Mouse (Mus musculus) MEL (cell line): ENCODE measurements around the gene Tomm40. TPM values are rescaled to one million over a fixed set of nuclear protein-coding genes. Genes with fewer than 3 reads are reported as not detected.

ENCODE experiments used
- DNase-seq: peaks from one replicate; pipeline ENCODE4 v3.0.0; 2011; ENCODE audit warnings: low read depth, low spot score
- H3K27ac ChIP-seq: 2 replicates; pipeline ENCODE4 v1.5.1; 2012; ENCODE audit warnings: low read depth, mild to moderate bottlenecking, control low read depth, low read length, moderate library complexity; ENCODE audit not compliant: control insufficient read depth
- H3K27me3 ChIP-seq, 2 experiments: fragments of 150-350 bp in 1 of 2; sonication (generic) in 1 of 2; 2 replicates each; pipeline ENCODE4 v1.6.1; 2012; ENCODE audit warnings: low read length in 2 of 2, mild to moderate bottlenecking in 2 of 2, improper control_type of control experiment in 1 of 2, moderate library complexity in 1 of 2; ENCODE audit not compliant: insufficient read depth in 2 of 2, control insufficient read depth in 1 of 2
- H3K36me3 ChIP-seq, 2 experiments: 2 replicates each; pipeline ENCODE4 v1.6.1; 2012 to 2014; ENCODE audit warnings: low read length in 2 of 2, improper control_type of control experiment in 1 of 2, inconsistent platforms in 1 of 2, mild to moderate bottlenecking in 1 of 2; ENCODE audit not compliant: insufficient read depth in 2 of 2, control insufficient read depth in 1 of 2
- H3K4me1 ChIP-seq, 2 experiments: fragments of 150-350 bp in 1 of 2; sonication (generic) in 1 of 2; 2 replicates each; pipeline ENCODE4 v1.6.1; 2012; ENCODE audit warnings: low read length in 2 of 2, improper control_type of control experiment in 1 of 2, mild to moderate bottlenecking in 1 of 2; ENCODE audit not compliant: insufficient read depth in 2 of 2, control insufficient read depth in 1 of 2
- H3K4me3 ChIP-seq, 2 experiments: fragments of 150-350 bp in 1 of 2; sonication (generic) in 1 of 2; 2 replicates each; pipeline ENCODE4 v1.5.1; 2012; ENCODE audit warnings: low read depth in 2 of 2, low read length in 2 of 2, mild to moderate bottlenecking in 2 of 2, moderate library complexity in 2 of 2, control low read depth in 1 of 2, improper control_type of control experiment in 1 of 2; ENCODE audit not compliant: control insufficient read depth in 1 of 2, insufficient read depth in 1 of 2
- H3K79me2 ChIP-seq: 2 replicates; pipeline ENCODE4 v1.6.1; 2012; ENCODE audit warnings: mild to moderate bottlenecking, low read length, moderate library complexity; ENCODE audit not compliant: control insufficient read depth, poor library complexity, insufficient read depth
- H3K9ac ChIP-seq: 2 replicates; pipeline ENCODE4 v1.6.1; 2012; ENCODE audit warnings: low read depth, mild to moderate bottlenecking, control low read depth, low read length, moderate library complexity; ENCODE audit not compliant: control insufficient read depth, poor library complexity, severe bottlenecking
- H3K9me3 ChIP-seq: fragments of 150-350 bp; sonication (generic); replicated peaks from 2 replicates; pipeline ENCODE4 v1.6.1; 2012; ENCODE audit warnings: mild to moderate bottlenecking, low read length, improper control_type of control experiment, moderate library complexity; ENCODE audit not compliant: insufficient read depth
- BHLHE40 ChIP-seq: IDR thresholded peaks from 2 replicates; pipeline ENCODE4 v1.6.1; 2012; ENCODE audit warnings: low read depth, mild to moderate bottlenecking, inconsistent platforms, low read length, improper control_type of control experiment, borderline replicate concordance
- CHD1 ChIP-seq: IDR thresholded peaks from 2 replicates; pipeline ENCODE4 v1.6.1; 2012; ENCODE audit warnings: low read depth, mild to moderate bottlenecking, inconsistent platforms, low read length, improper control_type of control experiment
- CHD2 ChIP-seq: IDR thresholded peaks from 2 replicates; pipeline ENCODE4 v1.6.1; 2011; ENCODE audit warnings: low read length, improper control_type of control experiment
- E2F4 ChIP-seq: IDR thresholded peaks from 2 replicates; pipeline ENCODE4 v1.6.1; 2011; ENCODE audit warnings: low read depth, low read length, improper control_type of control experiment, borderline replicate concordance
- GABPA ChIP-seq: IDR thresholded peaks from 2 replicates; pipeline ENCODE4 v1.6.1; 2012; ENCODE audit warnings: low read depth, mild to moderate bottlenecking, inconsistent platforms, low read length, improper control_type of control experiment, moderate library complexity
- HCFC1 ChIP-seq: IDR thresholded peaks from 2 replicates; pipeline ENCODE4 v1.6.1; 2012; ENCODE audit warnings: low read depth, mild to moderate bottlenecking, inconsistent platforms, low read length, improper control_type of control experiment, moderate library complexity
- JUND ChIP-seq: IDR thresholded peaks from 2 replicates; pipeline ENCODE4 v1.6.1; 2011; ENCODE audit warnings: low read depth, mild to moderate bottlenecking, improper control_type of control experiment, low read length
- MAZ ChIP-seq: IDR thresholded peaks from 2 replicates; pipeline ENCODE4 v1.6.1; 2012; ENCODE audit warnings: low read depth, mild to moderate bottlenecking, inconsistent platforms, low read length, improper control_type of control experiment
- MYB ChIP-seq: IDR thresholded peaks from 2 replicates; pipeline ENCODE4 v1.6.1; 2011; ENCODE audit warnings: mild to moderate bottlenecking, low read depth, low read length, improper control_type of control experiment
- MYC ChIP-seq: IDR thresholded peaks from 2 replicates; pipeline ENCODE4 v1.6.1; 2011; ENCODE audit warnings: low read depth, mild to moderate bottlenecking, low read length, improper control_type of control experiment, moderate library complexity
- NRF1 ChIP-seq: IDR thresholded peaks from 2 replicates; pipeline ENCODE4 v1.6.1; 2014; ENCODE audit warnings: low read depth, mild to moderate bottlenecking, inconsistent platforms, low read length, improper control_type of control experiment, moderate library complexity; ENCODE audit not compliant: poor library complexity, insufficient read depth, severe bottlenecking
- POLR2A ChIP-seq, 2 experiments: IDR thresholded peaks; 2 replicates each; pipeline ENCODE4 v1.6.1; 2011 to 2012; ENCODE audit warnings: low read length in 2 of 2, mild to moderate bottlenecking in 2 of 2, control low read depth in 1 of 2, improper control_type of control experiment in 1 of 2, low read depth in 1 of 2, moderate library complexity in 1 of 2; ENCODE audit not compliant: control insufficient read depth in 1 of 2, insufficient read depth in 1 of 2, poor library complexity in 1 of 2
- POLR2AphosphoS5 ChIP-seq: IDR thresholded peaks from 2 replicates; pipeline ENCODE4 v1.6.1; 2012; ENCODE audit warnings: low read depth, borderline replicate concordance, mild to moderate bottlenecking, inconsistent platforms, low read length, moderate library complexity, mixed read lengths
- RAD21 ChIP-seq: IDR thresholded peaks from 2 replicates; pipeline ENCODE4 v1.6.1; 2011; ENCODE audit warnings: mild to moderate bottlenecking, low read depth, low read length, improper control_type of control experiment
- RCOR1 ChIP-seq: IDR thresholded peaks from 2 replicates; pipeline ENCODE4 v1.6.1; 2012; ENCODE audit warnings: low read depth, mild to moderate bottlenecking, inconsistent platforms, low read length, improper control_type of control experiment
- SIN3A ChIP-seq: IDR thresholded peaks from 2 replicates; pipeline ENCODE4 v1.6.1; 2012; ENCODE audit warnings: low read length, improper control_type of control experiment, inconsistent platforms
- TBP ChIP-seq: IDR thresholded peaks from 2 replicates; pipeline ENCODE4 v1.8.0; 2011; ENCODE audit warnings: low read depth, low read length, improper control_type of control experiment
- UBTF ChIP-seq: IDR thresholded peaks from 2 replicates; pipeline ENCODE4 v1.6.1; 2012; ENCODE audit warnings: low read depth, mild to moderate bottlenecking, inconsistent platforms, low read length, improper control_type of control experiment, moderate library complexity, borderline replicate concordance; ENCODE audit not compliant: insufficient read depth
- USF1 ChIP-seq: IDR thresholded peaks from 2 replicates; pipeline ENCODE4 v1.6.1; 2014; ENCODE audit warnings: low read depth, mild to moderate bottlenecking, inconsistent platforms, low read length, improper control_type of control experiment, moderate library complexity
- USF2 ChIP-seq, 2 experiments: IDR thresholded peaks; 2 replicates each; pipeline ENCODE4 v1.6.1; 2011 to 2012; ENCODE audit warnings: improper control_type of control experiment in 2 of 2, low read length in 2 of 2, borderline replicate concordance in 1 of 2, inconsistent platforms in 1 of 2, low read depth in 1 of 2, mild to moderate bottlenecking in 1 of 2; ENCODE audit not compliant: insufficient read depth in 1 of 2
- ZC3H11A ChIP-seq: IDR thresholded peaks from 2 replicates; pipeline ENCODE4 v1.6.1; 2012; ENCODE audit warnings: low read depth, mild to moderate bottlenecking, inconsistent platforms, low read length, improper control_type of control experiment
- polyA plus RNA-seq, 2 experiments: library from polyadenylated mRNA; stranded (reverse) in 1 of 2; unstranded in 1 of 2; fragments of >175 nt in 1 of 2; fragments of >200 nt in 1 of 2; gene quantifications; 2 replicates each; pipeline versions ENCODE4 v1.2.1 to v1.2.4; 2012; ENCODE audit warnings: low replicate concordance in 2 of 2, low read depth in 1 of 2; ENCODE audit not compliant: insufficient read length in 2 of 2, insufficient read depth in 1 of 2, missing spikeins in 1 of 2
- total RNA-seq: library from RNA; depleted of rRNA; stranded (reverse); fragments of 300-350 nt; gene quantifications from 2 replicates; pipeline ENCODE4 v1.2.3, GENCODE M21; 2012

Gene Tomm40
- total and polyA plus RNA-seq, 3 experiments: 294 to 403 TPM; not detected in 1

DNA sequence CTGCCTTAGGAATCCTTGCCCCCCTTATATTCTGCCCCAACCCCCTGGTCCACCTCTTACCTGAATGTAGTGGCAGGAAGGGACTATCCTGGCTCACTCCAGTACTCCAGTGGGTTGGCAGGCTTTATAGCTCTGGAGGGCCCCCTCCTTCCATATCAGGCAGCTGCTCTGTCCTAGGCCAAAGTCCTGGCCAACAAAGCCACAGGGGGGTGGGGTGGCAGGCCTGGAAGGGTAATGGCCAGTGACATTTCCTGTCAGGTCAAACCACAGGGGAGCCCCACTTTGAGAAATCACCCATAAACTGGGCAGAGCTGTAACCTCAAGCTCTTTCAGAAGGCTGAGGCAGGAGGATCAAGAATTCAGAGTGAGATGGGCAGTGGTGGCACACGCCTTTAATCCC lies 38.6 kb downstream of the Tomm40 start:
- no peaks in the 10 kb centered on the region for H3K27me3 ChIP-seq
- no peak overlapping the region for H3K27ac ChIP-seq
- H3K79me2 ChIP-seq: no peaks in the 10 kb centered on the region
- no peaks in the 10 kb centered on the region for H3K36me3 ChIP-seq
- H3K4me1 ChIP-seq: no peaks in the 10 kb centered on the region; a peak in 1 of 4 replicates
- TF ChIP-seq JUND: no peak
- no peak for TF ChIP-seq POLR2AphosphoS5
- TF ChIP-seq MYC: no peak
- no peak for TF ChIP-seq GABPA
- TF ChIP-seq RAD21: no peak
- TF ChIP-seq SIN3A: no peak
- no peak for TF ChIP-seq USF1
- no peak for TF ChIP-seq USF2 (IDR thresholded peaks at IDR 0.05; ENCODE audit: borderline replicate concordance in 1 of 2, insufficient read depth in 1 of 2, low read depth in 1 of 2, low read length in 2 of 2)
- TF ChIP-seq BHLHE40: no peak
- no peak for TF ChIP-seq TBP
- TF ChIP-seq CHD1: no peak
- no peak for TF ChIP-seq MAZ
- TF ChIP-seq ZC3H11A: no peak
- no peak for TF ChIP-seq E2F4
- TF ChIP-seq NRF1: no peak
- no peak for TF ChIP-seq RCOR1
- no peak for TF ChIP-seq UBTF
- no peak for TF ChIP-seq MYB
- TF ChIP-seq HCFC1: no peak
- no peak for TF ChIP-seq POLR2A (IDR thresholded peaks at IDR 0.05; ENCODE audit: control insufficient read depth in 1 of 2, insufficient read depth in 1 of 2, low read depth in 1 of 2, low read length in 2 of 2, poor library complexity in 1 of 2)
- TF ChIP-seq, all 39 proteins: peak for 0
- H3K9me3 ChIP-seq: no peaks in the 10 kb centered on the region
- DNase-seq: no peak
- no peak overlapping the region for H3K9ac ChIP-seq
- no peak overlapping the region for H3K4me3 ChIP-seq

DNA sequence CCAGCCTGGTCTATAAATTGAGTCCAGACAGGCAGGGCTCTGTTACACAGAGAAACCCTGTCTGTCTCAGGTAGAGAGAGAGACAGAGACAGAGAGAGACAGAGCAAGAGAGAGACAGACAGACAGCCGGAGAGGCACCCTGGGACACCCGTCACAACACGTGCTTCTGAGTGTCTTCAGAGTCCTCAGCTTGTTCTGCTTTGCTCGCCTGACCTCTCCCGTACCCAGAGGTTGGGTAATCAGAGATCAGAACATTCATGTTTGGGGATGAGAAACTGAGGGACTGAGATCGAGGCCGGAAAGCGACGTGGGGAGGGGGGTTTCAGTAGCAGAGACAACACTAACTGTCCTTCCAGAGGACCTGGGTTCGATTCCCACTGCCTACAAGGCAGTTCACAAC lies 39.4 kb downstream of the Tomm40 start:
- no peaks in the 10 kb centered on the region for H3K79me2 ChIP-seq
- H3K9me3 ChIP-seq: no peaks in the 10 kb centered on the region
- no peak for DNase-seq
- no peak overlapping the region for H3K27ac ChIP-seq
- TF ChIP-seq GABPA (no peak), MYC (no peak), USF1 (no peak), CHD2 (no peak), RAD21 (no peak), HCFC1 (no peak)
- TF ChIP-seq, all 39 proteins: peak for 0
- Histone ChIP-seq H3K4me3 (no peak overlapping the region), H3K36me3 (no peaks in the 10 kb centered on the region), H3K27me3 (no peaks in the 10 kb centered on the region), H3K4me1 (no peaks in the 10 kb centered on the region; a peak in 1 of 4 replicates), H3K9ac (no peak overlapping the region)
